Mouse (Mus musculus) stomach, postnatal 0 days (tissue): ENCODE measurements at regions not wholly inside any gene's neighbourhood (a gene's known extent, or its start where the extent isn't known, plus 50 kb on each side); places are given as distances from the start of the nearest gene placed in this dataset.

Source experiments
- CTCF ChIP-seq: IDR thresholded peaks from 2 replicates; pipeline ENCODE4 v1.5.1; 2016; ENCODE audit warnings: antibody characterized with exemption, low read depth, mild to moderate bottlenecking, moderate library complexity
- EP300 ChIP-seq: optimal IDR thresholded peaks from 2 replicates; pipeline ENCODE3; 2016; ENCODE audit warnings: antibody characterized with exemption

- TF ChIP-seq EP300 = no peak
- TF ChIP-seq CTCF = no peak
These were observed 224.3 kb upstream of the Bmp2 start for GRCm38 (mm10) chr2:133327653-133328052.
